Mouse (Mus musculus) naive thymus-derived CD4-positive, alpha-beta T cell, adult 2 months (primary cell): ENCODE measurements at regions not wholly inside any gene's neighbourhood (a gene's known extent, or its start where the extent isn't known, plus 50 kb on each side); places are given as distances from the start of the nearest gene placed in this dataset.

Source experiments
- DNase-seq: peaks from one replicate; pipeline ENCODE4 v3.0.0-alpha.2; 2011; ENCODE audit warnings: low read depth

DNA sequence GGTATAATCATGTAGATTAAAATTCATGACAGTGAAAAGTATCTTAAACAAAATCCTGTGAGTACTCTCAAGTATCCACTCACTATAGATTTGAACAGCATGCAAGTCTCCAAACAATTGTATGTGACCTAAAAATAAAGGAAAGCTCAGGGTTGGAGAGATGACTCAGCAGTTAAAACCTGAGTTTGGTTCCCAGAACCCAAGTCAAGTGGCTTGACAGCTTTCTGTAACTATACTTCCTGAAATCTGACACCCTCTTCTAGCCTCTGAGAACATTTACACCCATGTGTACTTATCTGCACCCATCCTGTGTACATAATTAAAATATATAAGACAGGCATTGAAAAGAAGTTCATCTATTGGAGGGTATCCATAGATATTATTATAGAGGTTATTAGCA is 770.2 kb upstream of the Sel1l start:
- DNase-seq = no peak

DNA sequence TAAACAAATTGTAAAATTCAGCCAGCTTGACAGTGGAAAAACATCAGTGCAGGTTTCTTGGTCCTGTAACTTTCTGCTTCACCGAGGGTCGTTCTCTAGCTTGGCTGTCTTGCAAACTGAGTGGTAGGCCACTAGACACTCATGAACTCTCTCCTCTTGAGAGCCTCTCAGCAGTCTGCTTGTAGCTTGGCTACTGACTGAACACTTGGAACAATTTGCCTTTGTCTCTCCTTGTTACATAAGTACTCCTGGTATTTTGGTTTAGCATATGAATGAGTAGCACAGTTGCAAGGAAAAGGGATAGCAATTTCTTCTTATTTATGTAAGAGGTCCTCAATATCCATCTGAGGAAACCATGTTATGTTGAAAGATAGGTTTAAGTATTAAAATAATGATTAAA is 769.6 kb upstream of the Sel1l start:
- no peak for DNase-seq

DNA sequence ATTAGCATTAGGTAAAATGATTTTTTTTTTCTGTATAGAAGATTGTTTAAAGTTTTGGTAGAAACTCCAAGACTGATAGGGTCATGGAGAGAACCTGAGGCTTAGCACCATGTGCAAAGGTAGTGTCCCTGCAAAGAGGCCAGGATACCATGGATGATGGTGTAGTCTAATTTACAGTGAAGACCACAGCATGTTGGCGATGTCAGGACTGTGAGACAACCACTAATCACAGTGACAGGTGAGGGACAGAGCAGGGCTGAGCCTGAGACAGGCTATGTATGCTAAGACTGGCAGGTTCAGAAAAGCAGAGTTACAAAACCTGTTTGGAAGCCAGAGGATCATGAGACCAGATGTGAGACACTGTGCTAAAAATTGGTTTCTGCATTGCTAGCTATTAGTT is 752.7 kb upstream of the Sel1l start:
- DNase-seq = no peak

DNA sequence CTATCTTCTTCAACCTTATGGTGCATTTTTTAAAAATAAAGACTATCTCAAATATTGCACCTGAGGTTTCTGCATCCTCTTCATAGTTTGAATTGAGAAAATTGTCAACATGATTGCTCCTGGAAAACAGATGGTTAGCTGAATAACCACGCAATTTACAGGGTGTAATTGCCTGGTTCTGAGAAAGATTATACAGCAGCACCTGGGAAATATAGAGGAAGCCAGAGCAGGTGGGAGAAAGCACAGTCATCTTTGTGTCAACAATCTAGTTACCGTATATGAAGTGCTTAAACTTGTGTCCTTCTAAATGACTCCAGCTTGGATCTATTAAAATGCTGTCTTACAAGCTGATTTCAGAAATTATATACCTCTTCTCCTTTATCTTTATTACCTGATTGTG is 740.8 kb upstream of the Sel1l start:
- DNase-seq = no peak

DNA sequence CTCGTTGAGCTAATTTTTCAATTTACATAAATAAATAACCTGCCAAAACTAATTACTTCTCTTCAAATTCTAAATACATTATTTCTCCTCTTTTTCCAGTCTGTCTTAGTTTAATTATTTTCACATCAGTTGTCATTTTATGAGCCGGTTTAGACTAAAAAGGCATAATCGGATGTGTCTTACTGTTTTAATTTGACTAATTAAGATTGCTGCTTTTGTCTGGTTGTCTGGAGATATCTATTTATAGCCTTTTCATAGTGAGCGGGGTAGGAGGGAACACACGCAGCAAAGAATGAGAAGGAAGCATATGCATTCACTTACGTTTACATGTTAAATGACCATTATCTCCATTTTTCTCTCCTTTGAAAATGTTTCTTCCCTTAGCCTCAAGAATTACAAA is 740.3 kb upstream of the Sel1l start:
- DNase-seq = no peak

DNA sequence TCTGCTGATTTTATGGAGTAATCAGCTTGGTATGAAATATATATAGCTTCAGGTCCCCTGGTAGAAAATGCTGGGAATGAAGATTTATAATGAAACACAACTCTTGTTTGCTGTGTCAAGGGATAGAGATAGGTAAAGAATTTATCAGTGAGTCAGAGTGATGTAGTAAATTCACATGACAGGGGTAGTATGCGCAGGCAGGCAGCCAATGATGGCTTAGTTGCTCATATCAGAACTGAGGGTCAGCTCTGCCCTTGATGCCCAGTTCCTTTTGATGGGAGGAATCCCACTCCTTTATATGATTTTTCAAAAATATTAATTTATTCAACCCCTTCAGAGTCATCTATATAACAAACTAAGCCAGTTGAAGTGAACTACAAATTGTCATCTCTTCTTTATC is 729.6 kb upstream of the Sel1l start:
- DNase-seq = no peak
